Mouse (Mus musculus): ENCODE measurements around the gene Icmt. TPM values are rescaled to one million over a fixed set of nuclear protein-coding genes. Genes with fewer than 3 reads are reported as not detected.
A peak's percentile ranks its signal among the peaks of the same experiment; 100 is the strongest.

The Icmt gene
- polyA plus RNA-seq, 1 experiment from 2014 or later: 23.4 TPM

DNA sequence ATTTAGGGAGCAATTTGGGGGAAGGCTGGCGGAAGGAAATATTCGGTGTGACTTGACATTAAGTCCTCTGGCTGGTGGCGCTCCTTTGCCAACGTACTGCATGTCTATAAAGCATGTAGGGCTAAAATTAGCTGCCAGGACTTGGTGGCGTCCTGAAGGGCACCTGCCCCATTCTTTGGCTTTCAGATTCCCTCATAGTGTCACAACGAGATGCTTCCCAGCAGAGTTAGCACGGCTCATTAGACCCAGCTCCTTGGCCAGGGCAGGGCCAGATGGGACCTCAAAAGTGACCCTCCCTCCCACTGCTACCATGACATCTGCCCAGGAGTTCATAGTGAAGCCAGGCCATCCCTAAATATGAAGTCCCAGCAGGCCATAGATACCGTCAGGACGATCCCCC, 26.4 kb upstream of the Icmt start:
- ATAC-seq (replicated peaks; ENCODE audit: insufficient number of reproducible peaks, low FRiP score, low TSS enrichment, low read depth) (no peak), DNase-seq (ENCODE audit: low spot score) (no peak)
- Histone ChIP-seq H3K36me3 (replicated peaks; ENCODE audit: control insufficient read depth, insufficient read depth, low read depth, low read length) (no peaks in the 10 kb centered on the region), H3K27ac (replicated peaks; ENCODE audit: low read depth, low read length) (no peak overlapping the region), H3K4me1 (ENCODE audit: control insufficient read depth, insufficient read depth, low read length) (peaks cover 13% of the 10 kb centered on the region), H3K27me3 (ENCODE audit: control insufficient read depth, insufficient read depth, low read length) (peaks cover 9% of the 10 kb centered on the region), H3K4me3 (ENCODE audit: low read depth, low read length) (no peak overlapping the region), H3K4me2 (ENCODE audit: low read depth, low read length) (no peak overlapping the region), H3K9me3 (replicated peaks; ENCODE audit: control insufficient read depth, low read length) (no peaks in the 10 kb centered on the region), H3K9ac (replicated peaks; ENCODE audit: low read length) (no peak overlapping the region)
- 73% methylated on average over 9 of the region's 9 CpGs for WGBS

- Histone ChIP-seq H3K36me3 (replicated peaks; ENCODE audit: control insufficient read depth, insufficient read depth, low read depth, low read length) (no peaks in the 10 kb centered on the region), H3K4me1 (ENCODE audit: control insufficient read depth, insufficient read depth, low read length) (peaks cover 13% of the 10 kb centered on the region), H3K27ac (replicated peaks; ENCODE audit: low read depth, low read length) (no peak overlapping the region), H3K27me3 (ENCODE audit: control insufficient read depth, insufficient read depth, low read length) (peaks cover 11% of the 10 kb centered on the region), H3K9ac (replicated peaks; ENCODE audit: low read length) (no peak overlapping the region), H3K4me2 (ENCODE audit: low read depth, low read length) (no peak overlapping the region), H3K4me3 (ENCODE audit: low read depth, low read length) (no peak overlapping the region), H3K9me3 (replicated peaks; ENCODE audit: control insufficient read depth, low read length) (no peaks in the 10 kb centered on the region)
- DNase-seq (ENCODE audit: low spot score): no peak
- 89% methylated on average over 11 of the region's 11 CpGs for WGBS
- ATAC-seq (replicated peaks; ENCODE audit: insufficient number of reproducible peaks, low FRiP score, low TSS enrichment, low read depth): no peak
Measured at GRCm38 (mm10) chr4:152271334-152271733, 25.7 kb upstream of the Icmt start.

DNA sequence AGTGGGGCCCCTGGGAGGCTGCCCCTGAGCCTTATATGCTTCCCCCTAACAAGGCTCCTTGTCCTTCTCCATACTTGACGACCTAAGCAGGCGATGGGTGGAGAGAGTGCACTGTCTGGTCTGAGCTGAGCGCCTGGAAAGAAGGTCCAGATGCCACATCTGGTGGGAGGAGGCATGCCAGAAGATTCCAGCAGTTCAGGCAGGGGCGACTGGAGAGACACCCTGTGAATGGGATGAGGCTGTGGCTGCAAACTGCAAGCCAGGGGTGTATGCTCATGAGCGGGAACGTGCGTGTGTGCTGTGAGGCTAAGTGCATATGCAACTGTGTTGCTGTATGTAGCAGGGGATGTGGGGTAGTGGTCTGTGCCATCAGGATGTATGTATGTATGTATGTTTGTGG, 25.0 kb upstream of the Icmt start:
- Histone ChIP-seq H3K9ac (replicated peaks; ENCODE audit: low read length) (no peak overlapping the region), H3K4me1 (ENCODE audit: control insufficient read depth, insufficient read depth, low read length) (peaks cover 13% of the 10 kb centered on the region), H3K9me3 (replicated peaks; ENCODE audit: control insufficient read depth, low read length) (no peaks in the 10 kb centered on the region), H3K4me2 (ENCODE audit: low read depth, low read length) (no peak overlapping the region), H3K27me3 (ENCODE audit: control insufficient read depth, insufficient read depth, low read length) (peaks cover 11% of the 10 kb centered on the region), H3K4me3 (ENCODE audit: low read depth, low read length) (no peak overlapping the region), H3K36me3 (replicated peaks; ENCODE audit: control insufficient read depth, insufficient read depth, low read depth, low read length) (no peaks in the 10 kb centered on the region), H3K27ac (replicated peaks; ENCODE audit: low read depth, low read length) (no peak overlapping the region)
- DNase-seq (ENCODE audit: low spot score): no peak
- ATAC-seq (replicated peaks; ENCODE audit: insufficient number of reproducible peaks, low FRiP score, low TSS enrichment, low read depth): no peak
- WGBS: 60% methylated on average over 7 of the region's 7 CpGs

DNA sequence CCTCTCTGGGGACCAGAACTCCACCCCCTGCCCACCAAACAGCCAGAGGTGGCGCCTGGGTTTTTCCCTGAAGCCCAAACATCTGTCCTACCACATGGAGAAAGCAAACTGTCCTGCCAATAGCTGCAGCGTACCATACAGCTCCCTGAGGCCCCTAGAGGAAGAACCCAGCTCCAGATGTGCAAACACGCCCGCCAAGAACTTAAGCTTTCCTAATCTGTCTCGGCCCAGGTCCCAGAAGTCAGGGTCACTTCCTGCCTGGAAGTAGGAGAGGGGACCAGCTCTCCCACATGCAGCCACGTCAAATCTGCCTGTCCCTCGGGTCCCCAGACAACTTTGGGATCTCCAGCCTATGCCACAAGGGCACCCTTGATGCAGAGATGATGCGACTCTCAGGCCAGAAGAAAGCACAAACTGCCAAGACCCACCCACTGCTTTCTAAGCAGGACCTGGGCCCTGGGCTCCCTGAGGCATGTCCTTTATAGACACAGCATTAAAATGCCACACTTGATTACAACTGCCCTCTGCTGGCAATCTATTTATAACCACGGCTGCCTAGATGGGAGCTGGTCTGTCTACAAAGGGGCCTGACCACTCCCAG, 24.5 kb upstream of the Icmt start:
- Histone ChIP-seq H3K27ac (replicated peaks; ENCODE audit: low read depth, low read length) (no peak overlapping the region), H3K9me3 (replicated peaks; ENCODE audit: control insufficient read depth, low read length) (no peaks in the 10 kb centered on the region), H3K36me3 (replicated peaks; ENCODE audit: control insufficient read depth, insufficient read depth, low read depth, low read length) (no peaks in the 10 kb centered on the region), H3K4me1 (ENCODE audit: control insufficient read depth, insufficient read depth, low read length) (peaks cover 13% of the 10 kb centered on the region), H3K4me3 (ENCODE audit: low read depth, low read length) (no peak overlapping the region), H3K9ac (replicated peaks; ENCODE audit: low read length) (no peak overlapping the region), H3K27me3 (ENCODE audit: control insufficient read depth, insufficient read depth, low read length) (peaks cover 11% of the 10 kb centered on the region), H3K4me2 (ENCODE audit: low read depth, low read length) (no peak overlapping the region)
- DNase-seq (ENCODE audit: low spot score) (peak; percentile 51), ATAC-seq (replicated peaks; ENCODE audit: insufficient number of reproducible peaks, low FRiP score, low TSS enrichment, low read depth) (no peak)
- 15% methylated on average over 9 of the region's 9 CpGs for WGBS

DNA sequence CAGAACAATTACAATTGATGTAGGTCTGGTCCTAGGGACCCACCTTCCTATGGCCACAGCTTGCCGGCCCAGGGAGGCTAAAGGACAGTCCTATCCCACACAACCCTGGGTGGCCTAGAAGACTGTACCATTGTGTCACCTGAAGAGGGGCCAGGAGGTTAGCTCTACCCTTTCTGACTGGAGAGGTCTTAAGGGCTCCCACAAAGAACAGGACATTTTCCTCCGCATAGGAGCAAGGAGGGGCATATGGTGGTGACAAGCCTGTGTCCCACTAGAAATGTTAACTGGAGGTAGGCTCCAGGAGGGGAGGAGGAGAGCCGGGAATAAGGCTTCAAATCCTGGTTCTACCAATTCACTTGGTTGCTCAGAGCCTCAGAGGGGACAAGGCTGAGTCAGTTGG, 23.8 kb upstream of the Icmt start:
- ATAC-seq (replicated peaks; ENCODE audit: insufficient number of reproducible peaks, low FRiP score, low TSS enrichment, low read depth): no peak
- Histone ChIP-seq H3K9ac (replicated peaks; ENCODE audit: low read length) (no peak overlapping the region), H3K27me3 (ENCODE audit: control insufficient read depth, insufficient read depth, low read length) (peaks cover 11% of the 10 kb centered on the region), H3K36me3 (replicated peaks; ENCODE audit: control insufficient read depth, insufficient read depth, low read depth, low read length) (no peaks in the 10 kb centered on the region), H3K4me1 (ENCODE audit: control insufficient read depth, insufficient read depth, low read length) (peaks cover 13% of the 10 kb centered on the region), H3K9me3 (replicated peaks; ENCODE audit: control insufficient read depth, low read length) (no peaks in the 10 kb centered on the region), H3K4me3 (ENCODE audit: low read depth, low read length) (no peak overlapping the region), H3K27ac (replicated peaks; ENCODE audit: low read depth, low read length) (no peak overlapping the region), H3K4me2 (ENCODE audit: low read depth, low read length) (no peak overlapping the region; the same call in 1 of the 2 replicates)
- 27% methylated on average over 3 of the region's 3 CpGs for WGBS
- DNase-seq (ENCODE audit: low spot score): no peak

DNA sequence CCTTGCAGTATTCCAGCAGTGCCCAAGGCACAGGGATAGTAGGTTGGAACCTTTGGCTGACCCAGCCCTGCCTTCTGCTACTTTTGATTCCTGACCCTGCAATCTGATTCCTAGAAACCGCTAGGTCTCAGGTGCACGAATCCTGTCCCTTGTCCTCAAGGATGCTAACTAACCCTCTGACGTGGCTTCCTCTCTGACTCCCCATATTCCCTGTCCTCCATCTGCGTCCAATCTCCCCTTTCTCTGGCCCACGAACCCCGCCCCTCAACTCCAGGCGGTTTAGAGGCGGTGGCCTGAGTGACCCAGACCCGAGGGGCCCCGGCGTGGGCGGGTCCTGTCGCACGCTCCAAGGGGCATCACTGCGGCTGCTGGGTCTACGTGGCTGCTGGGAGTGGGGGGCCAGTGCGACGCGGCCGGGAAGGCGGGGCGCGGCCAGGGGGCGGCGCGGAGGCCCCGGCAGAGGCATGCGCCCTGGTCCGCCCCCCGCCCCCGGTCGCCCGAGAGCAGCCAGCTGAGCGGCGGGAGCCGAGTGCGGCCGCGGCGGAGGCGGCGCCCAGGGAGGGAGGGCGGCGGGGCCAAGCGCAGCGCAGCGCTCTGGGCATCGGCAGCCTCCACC, 23.3 kb upstream of the Icmt start, which contains the start of gene Gpr153:
TSS of gene Gpr153 (plus strand) at position 612 of the 616 bp plus-strand sequence.
- ATAC-seq (replicated peaks; ENCODE audit: insufficient number of reproducible peaks, low FRiP score, low TSS enrichment, low read depth): peak; percentile 40
- H3K27ac ChIP-seq (replicated peaks; ENCODE audit: low read depth, low read length): peak within 1 kb of the TSS; percentile 35
- no peaks in the 10 kb centered on the region for H3K36me3 ChIP-seq (replicated peaks; ENCODE audit: control insufficient read depth, insufficient read depth, low read depth, low read length)
- WGBS: under 1% methylated on average over 38 of the region's 48 CpGs
- H3K9ac ChIP-seq (replicated peaks; ENCODE audit: low read length): peak within 1 kb of the TSS; percentile 76
- peak within 1 kb of the TSS; percentile 58 for H3K4me3 ChIP-seq (ENCODE audit: low read depth, low read length)
- H3K27me3 ChIP-seq (ENCODE audit: control insufficient read depth, insufficient read depth, low read length): peaks cover 11% of the 10 kb centered on the region
- DNase-seq (ENCODE audit: low spot score): peak; percentile 63
- H3K4me2 ChIP-seq (ENCODE audit: low read depth, low read length): peak within 1 kb of the TSS; percentile 99
- no peaks in the 10 kb centered on the region for H3K9me3 ChIP-seq (replicated peaks; ENCODE audit: control insufficient read depth, low read length)
- peaks cover 13% of the 10 kb centered on the region for H3K4me1 ChIP-seq (ENCODE audit: control insufficient read depth, insufficient read depth, low read length)

DNA sequence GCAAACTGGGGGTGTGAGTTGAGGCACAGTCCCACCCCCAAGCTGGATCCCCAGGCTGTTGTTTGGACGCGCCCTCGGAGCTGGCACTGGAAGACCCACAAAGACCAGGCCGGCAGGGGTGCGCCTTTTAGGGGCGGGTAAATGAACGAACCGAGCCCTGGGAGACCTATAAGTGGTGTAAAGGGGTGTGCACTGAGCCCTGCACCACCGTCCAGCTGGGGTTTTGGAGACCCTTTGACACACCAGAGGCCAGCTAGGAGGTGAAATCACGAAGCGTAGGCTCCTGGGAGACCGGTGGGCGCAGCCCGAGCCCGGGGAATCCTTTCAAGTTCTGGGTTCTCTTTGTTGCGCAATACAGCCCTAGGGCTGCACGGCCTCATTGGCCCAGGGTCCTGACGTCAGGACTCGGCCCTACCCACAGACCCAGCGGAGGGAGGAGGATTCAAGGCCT, 22.3 kb upstream of the Icmt start:
- H3K36me3 ChIP-seq (replicated peaks; ENCODE audit: control insufficient read depth, insufficient read depth, low read depth, low read length): no peaks in the 10 kb centered on the region
- peak overlapping the region; percentile 58 for H3K4me3 ChIP-seq (ENCODE audit: low read depth, low read length)
- DNase-seq (ENCODE audit: low spot score): peak; percentile 63
- peak overlapping the region; percentile 99 for H3K4me2 ChIP-seq (ENCODE audit: low read depth, low read length)
- WGBS: under 1% methylated on average over 20 of the region's 20 CpGs
- peaks cover 11% of the 10 kb centered on the region for H3K27me3 ChIP-seq (ENCODE audit: control insufficient read depth, insufficient read depth, low read length)
- ATAC-seq (replicated peaks; ENCODE audit: insufficient number of reproducible peaks, low FRiP score, low TSS enrichment, low read depth): peak; percentile 2; the same call in 1 of the 2 replicates
- H3K9me3 ChIP-seq (replicated peaks; ENCODE audit: control insufficient read depth, low read length): no peaks in the 10 kb centered on the region
- H3K27ac ChIP-seq (replicated peaks; ENCODE audit: low read depth, low read length): no peak overlapping the region
- peak overlapping the region; percentile 76 for H3K9ac ChIP-seq (replicated peaks; ENCODE audit: low read length)
- peaks cover 13% of the 10 kb centered on the region for H3K4me1 ChIP-seq (ENCODE audit: control insufficient read depth, insufficient read depth, low read length)

Data from embryonic facial prominence, embryonic 11.5 days (tissue).